Mouse (Mus musculus): ENCODE results near the gene Hip1.
"Not testable (repeated sequence)": the region's sequence is repeated elsewhere in the genome, so short reads cannot be mapped to it uniquely, and the experiment has no call there.

Gene Hip1

DNA sequence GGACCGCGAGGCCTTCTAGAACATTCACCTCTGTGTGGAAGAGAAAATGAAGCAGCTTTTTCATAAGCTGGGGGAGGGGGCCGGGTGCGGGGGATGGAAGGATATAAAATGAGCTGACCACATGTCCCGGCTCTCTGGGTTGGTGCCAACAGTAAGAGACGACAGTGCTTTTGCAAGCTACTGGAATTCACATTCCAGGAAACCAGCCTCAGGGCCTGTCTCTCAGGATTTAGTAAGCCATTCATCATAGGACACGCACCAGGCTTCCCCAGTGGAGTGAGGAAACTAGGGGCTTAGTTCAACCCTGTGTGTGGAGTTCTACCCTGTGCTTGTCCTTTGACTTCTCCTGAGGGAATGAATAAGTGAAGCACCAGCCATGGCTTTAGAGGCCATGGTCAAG, 102.5 kb downstream of the Hip1 start:
- no peak for DNase-seq (ENCODE audit: low spot score in 2 of 2)

DNA sequence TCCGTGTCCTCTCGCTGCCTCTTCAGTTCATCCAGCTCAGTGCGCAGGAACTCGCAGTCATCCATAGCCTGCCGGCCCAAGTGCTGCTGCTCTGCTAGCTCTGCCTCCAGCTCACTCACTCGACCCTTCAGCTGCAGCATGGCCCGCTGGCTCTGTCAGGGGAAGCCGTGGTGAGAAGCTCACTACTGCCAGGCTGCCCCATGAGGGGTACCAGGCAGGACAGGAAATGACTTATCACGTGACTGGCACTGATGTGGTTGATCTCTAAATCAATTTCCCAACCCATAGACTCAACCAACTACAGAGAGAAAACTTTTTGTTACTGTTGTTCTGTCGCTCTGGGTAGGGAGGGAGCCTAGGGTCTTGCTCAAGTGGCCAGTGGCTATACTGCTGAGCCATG, 109.9 kb downstream of the Hip1 start:
- DNase-seq (ENCODE audit: low spot score in 2 of 2) = no peak

DNA sequence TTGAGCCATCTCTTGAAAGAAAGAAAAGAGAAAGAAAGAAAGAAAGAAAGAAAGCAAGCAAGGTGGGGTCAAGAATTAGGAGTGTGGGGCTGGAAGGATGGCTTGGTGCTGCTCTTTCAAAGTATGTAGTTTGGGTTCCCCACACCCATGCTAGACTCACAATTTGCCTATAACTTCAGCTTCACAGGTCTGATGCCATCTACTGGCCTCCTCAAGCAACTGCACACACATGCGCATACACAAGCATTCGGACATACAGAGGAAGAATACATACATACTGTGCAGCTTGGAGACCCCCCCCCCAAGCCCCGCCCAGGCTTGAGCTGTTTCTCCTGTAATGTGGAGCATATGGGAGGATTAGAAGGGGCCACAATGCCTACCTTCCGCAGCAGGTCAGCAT, 111.1 kb downstream of the Hip1 start:
- DNase-seq (ENCODE audit: low spot score in 2 of 2) = no peak

DNA sequence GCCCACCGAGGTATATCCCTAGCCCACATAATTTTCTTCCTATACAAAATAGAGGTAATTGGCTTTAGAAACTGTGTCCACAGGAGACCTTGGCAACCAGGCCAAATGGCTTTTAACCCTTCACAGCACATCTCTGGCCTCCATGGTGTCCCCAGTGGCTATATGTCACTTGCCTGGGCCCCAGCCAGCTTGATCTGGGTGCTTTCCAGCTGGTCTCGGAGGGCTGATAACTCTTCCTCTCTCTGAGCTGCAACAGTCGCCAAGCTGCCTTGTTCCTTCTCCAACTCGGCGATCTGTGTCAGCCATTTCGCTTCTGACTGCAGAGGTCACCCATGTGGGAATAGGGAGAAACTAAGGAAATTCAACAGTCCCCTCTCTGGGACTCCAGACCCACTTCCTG, 113.8 kb downstream of the Hip1 start:
- no peak for DNase-seq (ENCODE audit: low spot score in 2 of 2)

DNA sequence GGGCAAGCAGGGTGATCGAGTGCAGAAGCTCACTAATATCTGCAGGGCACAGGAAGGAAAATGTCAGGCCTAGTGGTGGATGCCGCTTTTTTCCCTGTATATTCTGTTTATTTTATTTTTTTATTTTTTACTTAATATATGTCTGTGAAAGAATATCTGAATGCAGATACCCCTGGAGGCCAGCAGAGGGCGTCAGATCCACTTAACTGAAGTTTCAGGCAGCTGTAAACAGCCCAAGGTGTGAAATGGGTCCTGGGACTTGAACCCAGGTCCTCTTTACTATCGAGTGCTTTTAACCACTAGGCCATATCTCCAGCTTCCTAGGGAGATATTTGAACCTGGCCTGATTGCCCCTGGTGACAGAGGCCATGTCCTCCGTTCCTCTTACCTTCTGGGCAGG, 116.1 kb downstream of the Hip1 start:
- DNase-seq (ENCODE audit: low spot score in 2 of 2) = no peak

DNA sequence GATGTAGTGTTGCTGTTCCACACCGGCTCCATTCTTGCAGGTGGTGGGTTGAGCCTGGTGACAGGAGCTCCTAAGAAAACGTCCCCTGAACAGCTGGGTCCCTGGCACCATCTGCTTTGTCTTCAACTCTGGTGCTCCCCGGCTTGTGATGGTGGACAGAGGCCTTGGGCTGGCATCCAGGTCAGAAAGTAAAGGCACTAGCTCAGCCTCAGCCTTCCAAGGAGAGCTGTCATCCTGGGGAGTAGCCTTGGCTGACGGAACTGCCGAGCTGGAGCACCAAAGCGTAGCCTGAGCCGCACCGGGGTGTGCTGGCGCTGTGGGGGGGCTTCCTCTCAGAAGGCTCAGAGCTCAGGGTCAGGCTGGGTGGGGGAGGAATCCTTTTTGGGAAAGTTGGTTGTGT, 134.7 kb downstream of the Hip1 start:
- DNase-seq (ENCODE audit: low spot score in 2 of 2) = no peak

DNA sequence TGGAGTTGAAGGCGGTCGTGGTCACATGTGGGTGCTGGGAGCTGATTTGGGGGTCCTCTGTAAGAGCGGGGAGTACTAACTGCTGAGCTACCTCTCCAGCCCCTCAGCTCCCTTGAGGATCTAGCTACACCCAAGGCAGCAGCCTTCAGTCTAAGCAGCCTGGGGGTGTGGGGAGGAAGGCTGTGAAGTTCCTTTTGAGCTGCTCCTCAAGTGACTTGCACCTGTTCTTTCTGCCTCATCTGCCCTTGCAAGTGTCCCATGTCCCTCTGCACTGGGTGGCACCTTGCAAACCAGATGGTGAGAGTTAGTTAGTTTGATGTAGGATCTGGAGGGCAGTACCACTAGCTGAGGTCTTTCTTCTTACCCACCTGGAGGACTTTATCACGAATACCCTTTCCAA, 136.8 kb downstream of the Hip1 start:
- DNase-seq (ENCODE audit: low spot score in 2 of 2) = peak; percentile 20 to 30

DNA sequence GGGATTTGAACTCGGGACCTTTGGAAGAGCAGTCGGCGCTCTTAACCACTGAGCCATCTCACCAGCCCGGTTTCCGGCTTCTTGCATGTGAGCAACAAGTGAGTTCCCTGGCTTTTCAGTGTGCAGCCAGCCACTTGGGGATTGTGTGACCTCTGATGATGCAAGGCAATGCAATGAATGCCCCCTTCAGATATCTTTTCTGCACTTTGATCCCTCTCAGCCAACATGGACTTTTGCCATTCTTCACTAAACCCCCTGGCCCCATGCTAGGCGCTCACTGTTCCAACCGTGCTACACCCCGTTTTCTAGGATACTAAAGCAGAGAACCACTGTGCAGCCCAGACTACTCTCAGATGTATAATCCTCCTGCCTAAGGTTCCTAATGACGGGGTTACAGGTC, 139.5 kb downstream of the Hip1 start:
- DNase-seq (ENCODE audit: low spot score in 2 of 2) = no peak

DNA sequence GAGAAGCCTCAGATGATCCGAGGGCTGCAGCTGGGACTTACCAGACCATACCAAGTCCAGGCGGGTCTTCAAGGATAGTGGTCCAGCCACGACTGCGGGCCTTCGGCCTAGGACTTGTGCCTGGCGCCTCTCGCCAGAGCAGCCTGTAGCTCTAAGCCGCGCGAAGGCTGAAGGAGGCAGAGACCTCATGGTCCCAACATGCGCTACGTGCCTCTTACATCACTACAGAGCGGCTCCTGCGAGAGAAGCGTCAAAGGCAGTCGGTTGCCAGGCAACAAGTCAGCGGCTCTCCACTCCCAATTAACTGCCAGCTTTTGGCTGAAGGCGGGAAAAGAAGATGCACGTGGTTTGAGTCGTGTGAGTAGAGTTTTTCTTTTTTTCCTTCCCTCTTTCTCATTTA, 140.3 kb downstream of the Hip1 start:
- no peak for DNase-seq (ENCODE audit: low spot score in 2 of 2)

DNA sequence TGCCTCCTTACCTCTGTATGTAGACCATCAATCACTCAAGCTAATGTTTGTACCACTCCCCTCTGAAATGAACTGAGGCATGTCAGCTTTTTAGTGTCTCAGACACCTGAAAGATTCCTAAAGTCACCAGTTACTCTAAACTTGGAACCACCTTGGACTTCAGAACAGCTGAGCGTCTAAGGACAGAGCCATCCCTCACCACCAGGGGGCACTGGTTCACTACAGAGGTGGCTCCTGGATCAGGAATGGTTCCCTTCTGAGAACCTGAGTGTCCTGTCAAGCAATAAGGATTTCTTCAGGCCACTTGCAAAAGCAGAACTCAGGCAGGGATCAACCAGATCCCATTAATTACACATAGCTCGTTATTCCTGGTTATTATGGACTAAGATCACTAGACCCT, 144.7 kb downstream of the Hip1 start:
- DNase-seq (ENCODE audit: low spot score in 2 of 2) = peak; percentile 40 to 85

DNA sequence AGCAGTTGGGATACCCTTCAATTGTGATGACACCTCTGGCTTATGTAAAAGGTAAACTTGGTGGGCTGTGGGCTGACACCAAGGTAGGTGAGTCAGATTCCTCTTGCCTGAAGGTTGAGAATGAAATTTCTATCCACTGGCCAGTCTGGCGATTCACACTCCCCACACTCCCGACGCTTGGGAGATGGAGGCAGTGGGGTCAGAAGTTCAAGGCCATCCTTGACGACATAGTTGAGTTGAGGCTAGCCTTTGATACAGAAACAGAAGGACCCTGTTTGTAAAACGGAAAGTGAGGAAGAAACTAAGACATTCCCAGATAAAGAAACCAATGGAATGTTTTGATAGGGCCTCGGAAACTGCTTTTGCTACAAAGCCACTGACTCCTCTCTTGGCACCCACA, 145.5 kb downstream of the Hip1 start:
- DNase-seq (ENCODE audit: low spot score in 2 of 2) = no peak

DNA sequence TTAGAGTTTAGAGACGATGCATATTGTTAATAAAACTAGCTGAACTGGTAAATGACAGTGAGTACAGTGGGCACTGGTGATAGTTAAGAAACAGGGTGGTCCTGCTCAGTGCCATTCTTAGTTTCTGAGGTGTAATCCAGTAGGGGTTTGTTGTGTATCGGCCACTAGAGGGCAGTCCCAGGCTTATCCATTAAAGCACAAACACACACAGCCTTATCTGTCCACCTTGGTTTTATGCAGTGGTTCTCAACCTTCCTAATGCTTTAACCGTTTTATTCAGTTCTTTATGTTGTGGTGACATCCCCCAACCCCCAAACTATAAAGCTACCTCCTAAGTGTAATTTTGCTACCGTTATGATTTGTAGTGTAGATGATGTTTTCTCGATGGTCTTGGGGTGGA, 149.1 kb downstream of the Hip1 start:
- peak in 1 of 2 experiments; percentile 23 for DNase-seq (ENCODE audit: low spot score in 2 of 2)

DNA sequence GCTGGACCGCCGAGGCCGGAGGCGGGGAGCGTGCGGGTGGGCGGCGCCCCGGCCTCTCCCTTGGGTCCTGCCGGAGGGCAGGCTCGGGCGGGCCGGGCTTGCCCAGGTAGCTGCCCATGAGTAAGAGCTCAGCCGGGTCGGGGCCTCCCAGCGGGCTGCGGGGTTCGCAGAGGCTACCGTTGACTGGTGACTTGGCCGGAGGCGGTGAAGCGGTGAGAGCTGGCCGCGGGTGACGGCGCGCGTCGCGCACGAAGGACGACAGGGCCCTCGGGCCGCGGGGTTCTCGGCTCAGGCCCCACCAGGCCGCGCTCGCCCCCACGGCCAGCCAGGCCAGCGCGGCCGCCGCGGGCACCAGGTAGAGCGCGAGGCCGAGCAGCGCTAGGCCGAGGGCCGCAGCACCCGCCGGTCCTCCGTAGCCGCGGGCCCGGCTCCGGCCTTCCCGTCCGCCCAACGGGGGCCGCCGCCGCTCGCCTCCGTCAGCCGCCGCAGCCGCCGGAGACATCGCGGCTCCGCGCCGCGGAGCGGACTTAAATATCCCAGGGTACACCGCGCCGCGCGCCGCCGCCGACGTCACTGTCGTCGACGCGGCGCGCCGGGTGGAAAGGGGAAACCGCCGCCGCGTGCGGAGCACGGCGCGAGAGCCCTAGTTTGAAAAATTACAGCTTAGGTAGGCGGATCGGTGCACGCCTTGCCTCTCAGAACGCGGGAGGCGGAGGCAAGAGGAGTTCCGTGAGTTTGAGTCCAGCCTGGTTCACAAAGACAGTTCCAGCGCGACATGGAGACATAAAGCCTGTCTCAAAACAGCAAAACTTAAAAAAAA, 150.7 kb downstream of the Hip1 start, which contains the start of gene Pom121:
TSS of gene Pom121 (minus strand) at position 543 of the 820 bp plus-strand sequence.
- peak; percentile 76 to 86 for DNase-seq (ENCODE audit: low spot score in 2 of 2)

DNA sequence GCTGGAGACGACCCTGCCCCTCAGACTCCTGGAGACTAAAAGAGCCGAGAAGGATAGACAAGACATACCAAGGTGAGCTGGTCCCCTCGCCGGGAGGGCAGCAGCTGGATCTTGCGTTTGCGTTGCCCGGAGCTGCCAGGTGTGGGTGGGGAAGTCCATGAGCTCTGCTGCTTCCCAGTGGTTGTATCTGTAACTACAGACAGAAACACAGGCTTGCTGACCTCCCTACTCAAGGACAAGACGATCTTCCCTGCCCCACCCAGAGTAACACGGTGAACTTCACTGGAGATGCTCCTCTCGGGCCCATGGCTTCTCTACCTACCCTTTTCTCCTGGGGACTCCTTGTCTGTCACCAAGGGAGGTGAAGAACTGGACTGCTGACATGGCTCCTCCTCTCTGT, 161.1 kb downstream of the Hip1 start:
- no peak for DNase-seq (ENCODE audit: low spot score in 2 of 2)

DNA sequence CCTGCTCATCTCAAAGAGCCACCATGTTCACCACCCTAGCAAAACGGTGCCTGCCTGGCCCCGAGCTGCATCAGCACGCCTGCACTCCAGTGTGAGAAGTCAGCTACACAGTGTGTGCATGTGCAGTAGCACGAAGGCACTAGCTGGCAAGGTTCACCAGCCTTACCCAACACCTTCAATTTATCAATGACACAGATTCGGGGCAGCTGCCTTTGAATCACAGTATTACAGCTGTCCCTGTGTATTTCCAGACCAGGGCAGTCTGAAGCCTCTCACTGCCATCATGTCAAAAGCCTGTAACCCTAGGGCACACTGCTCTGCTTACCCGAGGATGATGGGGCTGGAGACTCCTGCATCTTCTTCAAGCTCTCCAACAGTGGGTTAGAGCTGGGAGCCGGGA, 162.2 kb downstream of the Hip1 start:
- DNase-seq (ENCODE audit: low spot score in 2 of 2) = no peak

DNA sequence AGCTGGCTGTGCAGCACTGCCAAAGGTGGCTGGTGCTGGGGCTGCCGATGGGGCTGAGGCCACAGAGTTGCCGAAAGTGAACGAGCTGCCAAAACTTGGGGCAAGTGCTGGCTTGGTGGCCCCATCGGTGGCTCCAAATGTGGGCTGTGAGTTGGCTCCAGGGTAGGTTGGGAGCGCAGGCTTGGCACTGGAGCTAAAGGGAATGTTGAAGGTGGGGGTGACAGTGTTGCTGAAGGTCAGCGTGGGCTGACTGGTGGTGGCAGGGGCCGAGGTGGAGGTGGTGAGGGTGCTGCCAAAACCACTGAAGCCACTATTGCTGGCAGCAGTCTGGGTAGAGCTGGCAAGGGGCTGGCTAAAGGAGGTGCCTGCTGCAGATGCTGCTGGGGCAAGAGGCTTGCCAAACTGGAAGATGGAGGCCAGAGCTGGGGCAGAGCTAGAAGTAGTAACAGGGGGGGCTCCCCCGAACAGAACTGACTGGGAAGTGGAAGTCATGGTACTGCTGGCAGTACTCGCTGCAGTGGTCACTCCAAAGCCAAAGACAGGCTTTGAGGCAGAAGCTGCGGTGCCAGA, 163.5 kb downstream of the Hip1 start:
- DNase-seq (ENCODE audit: low spot score in 2 of 2) = no peak

DNA sequence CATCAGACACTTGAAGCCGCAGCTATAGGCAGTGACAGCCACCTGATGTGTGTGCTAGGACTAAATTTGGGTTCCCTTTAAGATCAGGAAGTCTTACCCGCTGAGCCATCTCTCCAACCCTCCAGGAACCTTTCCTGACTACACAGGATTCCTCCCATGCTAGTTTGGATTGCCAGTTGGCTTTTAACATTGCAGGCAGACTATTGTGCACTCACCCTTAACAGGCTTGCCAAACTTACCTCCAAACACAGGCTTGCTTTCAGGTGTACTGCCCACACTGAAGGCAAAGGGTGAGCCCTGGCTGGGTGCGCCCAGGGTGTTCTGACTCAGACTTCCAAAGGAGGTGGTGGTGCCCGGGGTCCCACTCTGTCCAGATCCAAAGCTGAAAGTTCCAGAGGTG, 164.2 kb downstream of the Hip1 start:
- DNase-seq (ENCODE audit: low spot score in 2 of 2) = no peak

DNA sequence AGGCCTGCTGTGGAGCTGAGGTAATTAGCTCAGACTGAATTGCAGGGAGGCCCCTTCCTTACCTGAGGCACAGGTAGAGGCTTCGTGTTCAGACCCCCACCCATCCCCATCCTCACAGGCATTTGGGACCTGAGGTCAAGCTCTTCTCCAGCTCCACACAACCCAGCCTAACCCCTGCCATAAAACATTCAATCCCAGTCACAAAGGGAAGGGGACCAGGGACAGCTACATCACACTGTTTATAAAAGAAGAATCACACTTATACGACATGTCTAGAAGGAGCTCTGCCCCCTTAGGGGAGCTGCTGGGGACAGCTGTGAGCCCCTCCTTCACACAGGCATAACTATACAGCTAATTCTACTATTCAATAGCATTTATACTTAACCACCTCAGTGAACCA, 168.6 kb downstream of the Hip1 start:
- no peak for DNase-seq (ENCODE audit: low spot score in 2 of 2)

DNA sequence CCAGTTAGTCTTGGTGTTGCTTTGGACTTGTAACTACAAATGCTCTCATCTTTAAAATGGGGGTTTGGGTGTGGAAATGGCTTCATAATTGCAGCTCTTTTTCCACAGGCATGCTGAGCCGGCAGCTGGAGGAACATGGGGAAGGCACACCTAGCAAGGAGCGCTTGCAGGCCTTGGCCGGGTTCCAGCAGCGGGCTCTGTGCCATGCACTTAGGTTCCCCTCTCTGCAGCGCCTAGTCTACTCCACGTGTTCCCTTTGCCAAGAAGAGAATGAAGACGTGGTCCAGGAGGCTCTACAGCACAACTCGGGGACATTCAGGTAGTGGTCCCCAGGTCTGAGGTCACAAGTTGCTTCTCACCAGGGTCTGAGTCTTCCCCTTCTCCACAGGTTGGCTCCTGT, 169.8 kb downstream of the Hip1 start:
- no peak for DNase-seq (ENCODE audit: low spot score in 2 of 2)

DNA sequence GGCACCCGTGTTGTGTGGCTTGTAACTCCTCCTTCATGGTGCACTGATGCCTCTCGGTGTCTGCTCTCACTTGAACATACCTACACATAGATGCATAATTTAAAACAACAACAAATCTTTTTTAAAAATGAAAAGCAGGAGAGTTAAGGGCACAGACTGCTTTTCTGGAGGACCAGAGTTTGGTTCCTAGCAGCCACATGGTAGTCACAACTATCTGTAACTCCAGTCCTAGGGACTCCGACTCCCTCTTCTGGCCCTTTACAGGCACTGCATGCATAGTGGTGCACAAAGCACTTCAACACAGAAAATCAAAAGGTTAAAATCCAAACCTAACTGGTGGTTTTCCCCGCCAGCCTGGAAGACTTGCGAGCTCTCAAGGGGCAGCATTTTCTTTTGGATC, 171.3 kb downstream of the Hip1 start:
- no peak for DNase-seq (ENCODE audit: low spot score in 2 of 2)

DNA sequence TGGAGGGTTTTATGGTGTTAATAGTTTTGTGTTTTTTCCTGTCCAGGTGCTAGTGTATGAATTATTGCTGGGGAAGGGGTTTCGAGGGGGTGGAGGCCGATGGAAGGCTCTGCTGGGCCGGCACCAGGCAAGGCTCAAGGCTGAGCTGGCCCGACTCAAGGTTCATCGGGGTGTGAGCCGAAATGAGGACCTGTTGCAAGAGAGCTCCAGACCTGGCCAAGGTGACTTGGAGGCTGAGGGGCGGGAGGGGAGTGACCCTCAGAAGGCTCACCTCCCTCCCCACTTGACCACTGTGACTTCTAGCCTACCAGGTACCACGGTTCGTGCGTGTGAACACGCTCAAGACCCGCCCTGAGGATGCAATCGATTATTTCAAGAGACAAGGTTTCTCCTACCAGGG, 173.7 kb downstream of the Hip1 start:
- DNase-seq (ENCODE audit: low spot score in 2 of 2) = no peak

DNA sequence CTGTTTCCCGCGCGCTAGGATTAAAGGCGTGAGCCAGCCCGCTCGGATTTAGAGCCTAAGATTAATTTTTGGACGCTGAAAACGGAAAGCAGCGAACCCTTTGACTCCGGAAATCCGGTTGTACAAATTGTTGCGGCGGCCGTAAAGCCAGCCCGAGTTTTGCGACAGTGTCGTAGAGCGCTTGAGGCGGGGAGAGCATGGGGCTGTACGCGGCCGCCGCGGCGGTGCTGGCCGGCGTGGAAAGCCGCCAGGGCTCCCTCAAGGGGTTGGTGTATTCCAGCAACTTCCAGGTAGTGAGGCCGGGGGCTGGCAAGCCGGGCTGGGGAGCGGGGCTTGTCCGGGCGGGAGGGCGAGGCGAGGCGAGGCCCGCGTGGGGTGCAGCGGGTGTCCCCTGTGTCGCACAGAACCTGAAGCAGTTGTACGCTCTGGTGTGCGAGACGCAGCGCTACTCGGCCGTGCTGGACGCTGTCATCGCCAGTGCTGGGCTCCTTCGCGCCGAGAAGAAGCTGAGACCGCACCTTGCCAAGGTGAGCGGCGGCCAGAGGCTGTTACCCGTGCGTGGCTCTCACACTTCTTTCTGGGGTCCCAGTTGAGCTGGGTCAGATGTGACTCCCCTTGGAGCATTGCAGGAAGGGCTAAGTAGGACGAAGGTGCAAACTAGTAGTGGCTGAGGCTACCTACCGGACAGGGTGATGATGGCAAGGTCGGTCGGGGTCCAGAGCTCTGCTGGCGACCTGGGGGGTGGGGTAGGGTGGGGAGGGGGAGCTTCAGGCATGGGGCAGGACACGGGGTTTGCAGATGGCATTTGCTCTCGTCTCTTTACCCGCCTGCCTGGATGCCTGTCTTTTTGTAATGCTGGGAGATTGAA, 174.9 kb downstream of the Hip1 start, which contains the start of gene Nsun5:
TSS of gene Nsun5 (plus strand) at position 167 of the 868 bp plus-strand sequence.
- peak; percentile 93 to 95 for DNase-seq (ENCODE audit: low spot score in 2 of 2)

DNA sequence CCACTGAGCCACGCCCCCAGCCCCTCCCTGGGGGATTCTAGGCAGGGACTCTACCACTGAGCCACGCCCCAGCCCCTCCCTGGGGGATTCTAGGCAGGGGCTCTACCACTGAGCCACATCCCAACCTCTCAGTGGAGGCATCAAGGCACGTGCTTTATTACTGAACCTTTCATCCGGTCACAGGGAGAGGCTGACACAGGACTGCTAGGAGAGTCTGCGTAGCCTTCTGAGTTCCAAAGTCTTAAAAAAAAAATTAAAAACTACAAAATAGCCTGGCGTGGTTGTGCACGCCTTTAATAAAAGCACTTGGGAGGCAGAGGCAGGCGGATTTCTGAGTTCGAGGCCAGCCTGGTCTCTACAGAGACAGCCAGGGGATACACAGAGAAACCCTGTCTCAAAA, 175.7 kb downstream of the Hip1 start:
- not testable (repeated sequence) for DNase-seq (ENCODE audit: low spot score in 2 of 2)

All from thymus, postnatal 10 days (tissue).